Mouse (Mus musculus) gastrocnemius, postnatal 25 days (tissue): ENCODE data around the gene Oprd1. TPM values are rescaled to one million over a fixed set of nuclear protein-coding genes. Genes with fewer than 3 reads are reported as not detected.

Source experiments
- DNase-seq: peaks from one replicate; pipeline ENCODE4 v3.0.0; 2022
- long read RNA-seq, 2 experiments: library from polyadenylated mRNA; stranded (forward); transcript quantifications; one replicate each; pipeline ENCODE4 v2.0.0; 2021
- total RNA-seq, 2 experiments: library from RNA; stranded (reverse); gene quantifications; 1 replicate in 1 of 2; 2 replicates in 1 of 2; pipeline ENCODE4 v1.2.3; 2021

The Oprd1 gene
- not detected for total RNA-seq
- long read RNA-seq, experiment 1, result 0 reads
- long read RNA-seq, experiment 2, result 0 reads

GRCm38 (mm10) chr4:132144080-132144841 is at the start of gene Oprd1:
TSS of gene Oprd1 (minus strand) at chr4:132144486.
- DNase-seq, result no peak

- no peak for DNase-seq
These were observed 43.6 kb upstream of the Oprd1 start for GRCm38 (mm10) chr4:132187826-132188401.

- DNase-seq, result no peak
These were observed 38.9 kb upstream of the Oprd1 start for GRCm38 (mm10) chr4:132183162-132183561.

DNA sequence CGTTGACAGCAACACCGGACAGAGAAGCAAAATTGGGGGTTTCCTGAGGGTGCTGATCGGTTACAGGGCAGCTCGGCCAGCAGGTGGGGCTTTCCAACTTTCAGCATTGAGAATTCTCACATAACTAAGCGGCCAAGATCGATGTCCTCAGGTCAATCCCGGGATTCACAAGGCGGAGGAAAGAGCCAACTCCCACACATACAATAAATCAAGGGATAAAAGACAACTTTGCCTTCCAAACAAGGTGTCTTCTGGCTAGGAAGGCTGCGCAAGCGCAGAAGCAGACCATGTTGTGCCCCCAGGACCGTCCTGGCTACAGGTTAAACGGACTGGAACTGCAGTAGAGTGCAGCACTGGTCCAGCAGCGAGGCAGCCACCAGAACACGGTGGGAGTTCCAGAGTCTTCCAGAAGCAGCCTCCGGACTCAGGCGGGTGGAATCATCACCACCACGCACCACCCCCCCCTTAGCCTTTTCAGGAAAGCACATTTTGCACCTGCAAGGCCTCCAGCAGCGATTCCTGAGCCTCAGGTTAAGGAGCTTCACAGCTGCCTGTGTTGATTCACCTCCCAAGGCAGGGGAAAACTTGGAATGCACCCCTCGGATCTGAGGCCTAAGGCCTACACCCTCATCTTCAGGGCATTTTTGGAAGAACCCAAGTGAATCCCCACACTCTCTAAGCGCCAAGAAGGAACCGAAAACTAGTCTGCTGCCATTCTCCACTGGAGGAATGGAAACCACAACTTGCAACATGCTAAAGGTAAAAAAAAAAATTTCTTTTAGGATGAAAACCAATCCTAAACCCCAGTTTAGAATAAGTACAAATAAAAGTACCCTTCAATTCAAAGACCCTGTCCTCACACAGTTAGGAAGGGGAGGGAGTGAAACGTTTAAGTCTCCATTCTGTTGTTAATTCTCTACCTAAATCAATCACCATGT is 37.7 kb upstream of the Oprd1 start:
- no peak for DNase-seq

DNA sequence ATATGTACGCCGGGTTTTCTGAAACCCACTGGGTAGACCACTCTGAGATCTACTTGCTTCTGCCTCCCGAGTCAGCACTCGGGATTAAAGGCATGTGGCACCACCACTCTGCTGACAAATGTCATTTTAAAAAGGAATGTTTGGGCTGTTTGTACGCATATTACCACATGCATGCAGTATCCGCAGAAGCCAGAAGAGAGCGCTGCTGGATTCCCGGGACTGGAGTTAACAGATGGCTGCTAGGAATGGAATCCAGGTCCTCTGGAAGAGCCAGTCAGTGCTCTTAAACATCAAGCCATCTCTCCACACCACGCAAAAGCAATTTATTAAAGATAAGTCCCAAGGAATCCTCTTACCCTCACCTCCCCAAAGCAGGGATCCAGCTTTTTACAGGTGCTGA is 36.4 kb upstream of the Oprd1 start:
- DNase-seq, result no peak

- DNase-seq, result no peak
These were observed 34.4 kb upstream of the Oprd1 start for GRCm38 (mm10) chr4:132178630-132179059.

GRCm38 (mm10) chr4:132176474-132176873 is 32.2 kb upstream of the Oprd1 start:
- DNase-seq, result no peak

- DNase-seq, result no peak
These were observed 26.6 kb upstream of the Oprd1 start for GRCm38 (mm10) chr4:132170891-132171290.

- DNase-seq, result no peak
These were observed 25.5 kb upstream of the Oprd1 start for GRCm38 (mm10) chr4:132169761-132170160.

DNA sequence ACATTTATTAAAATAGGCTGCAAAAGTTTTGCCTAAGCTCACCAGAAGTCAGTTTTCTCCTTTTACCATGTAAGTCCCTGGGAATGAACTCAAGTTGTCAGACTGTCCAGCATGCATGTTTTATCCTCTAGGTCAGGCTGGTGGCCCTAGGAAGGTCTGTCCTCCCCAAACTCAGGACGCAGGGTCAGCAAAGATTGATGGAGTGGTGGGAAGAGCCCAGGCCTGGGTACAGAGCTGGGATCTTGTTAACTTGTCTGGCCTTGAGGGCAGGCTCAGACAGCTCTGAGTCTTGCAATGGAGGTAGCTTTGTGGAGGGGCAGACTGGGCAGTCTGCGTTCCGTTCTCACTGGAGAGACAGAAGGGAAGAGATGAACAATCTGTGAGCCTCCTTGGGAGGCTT is 25.0 kb upstream of the Oprd1 start:
- no peak for DNase-seq

GRCm38 (mm10) chr4:132167436-132167835 is 23.1 kb upstream of the Oprd1 start:
- no peak for DNase-seq

- no peak for DNase-seq
These were observed 22.3 kb upstream of the Oprd1 start for GRCm38 (mm10) chr4:132166350-132167290.

GRCm38 (mm10) chr4:132165691-132166090 is 21.4 kb upstream of the Oprd1 start:
- DNase-seq, result no peak

DNA sequence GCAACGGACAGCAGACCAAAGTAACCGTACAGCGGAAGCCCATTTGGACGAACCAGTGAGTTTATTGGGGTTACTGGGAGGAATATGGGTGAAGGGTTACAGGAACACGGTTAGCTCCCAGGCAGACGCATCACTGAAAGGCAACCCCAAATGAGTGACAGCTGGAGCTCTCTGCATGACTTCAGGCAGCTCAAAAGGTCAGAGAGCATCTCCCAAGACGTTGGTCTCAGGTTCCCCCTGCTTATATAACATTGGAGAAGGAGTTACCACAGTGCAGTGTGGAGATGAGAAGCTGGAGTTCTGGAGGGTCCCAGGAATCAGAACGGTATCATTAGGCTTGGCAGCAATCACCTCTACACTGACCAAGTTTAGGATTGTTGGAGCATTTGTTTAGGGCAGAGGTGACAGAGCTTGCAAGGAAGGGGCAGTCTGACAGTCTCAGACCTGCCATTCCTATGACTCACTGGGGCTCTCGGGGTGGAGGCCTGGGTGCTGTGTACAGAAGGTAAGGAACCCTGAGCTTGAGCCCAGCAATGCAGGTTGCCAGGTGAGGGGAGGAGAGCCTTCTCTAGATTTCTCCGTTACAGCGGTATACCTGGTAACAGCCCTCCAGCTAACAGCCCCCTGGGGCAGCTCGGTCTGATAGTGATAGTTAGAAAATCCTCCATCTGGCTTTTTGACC is 12.8 kb upstream of the Oprd1 start:
- no peak for DNase-seq

DNA sequence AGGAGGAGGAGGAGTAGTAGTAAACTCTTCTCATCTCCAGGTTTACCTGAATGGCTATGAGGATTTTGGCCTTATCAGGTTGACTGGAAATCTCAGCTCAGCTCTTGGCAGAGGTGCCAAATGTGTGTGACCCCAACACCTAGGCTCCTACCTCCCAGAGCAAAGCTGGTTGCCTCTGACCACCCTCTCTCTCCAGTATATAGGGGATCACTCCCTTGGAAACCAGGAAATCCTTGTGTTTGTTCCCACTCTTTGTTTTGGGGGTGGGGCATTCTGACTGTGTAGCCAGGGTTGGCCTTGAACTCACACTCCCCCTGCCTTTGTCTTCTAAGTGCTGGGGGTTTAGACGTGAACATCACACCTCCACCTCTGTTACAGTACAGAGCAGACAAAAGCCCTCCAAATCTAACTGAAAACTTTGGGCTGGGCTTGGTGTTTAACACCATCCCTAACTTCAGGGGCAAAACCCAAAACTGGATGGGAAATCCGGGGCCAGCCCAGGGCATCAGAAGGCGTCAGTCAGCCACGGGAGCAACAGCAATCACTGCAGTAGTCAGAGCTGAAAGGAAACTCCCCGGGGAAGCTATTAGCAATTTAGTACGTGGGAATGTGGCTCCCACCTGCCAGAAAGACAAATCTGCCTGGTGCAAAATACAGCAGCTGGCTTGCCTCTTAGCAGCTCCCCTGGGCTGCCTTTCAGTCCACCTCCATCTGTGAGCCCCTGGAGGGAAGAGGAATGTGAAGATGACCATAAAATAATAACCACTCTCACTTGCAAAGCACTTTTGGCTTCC is 10.8 kb upstream of the Oprd1 start:
- no peak for DNase-seq

DNA sequence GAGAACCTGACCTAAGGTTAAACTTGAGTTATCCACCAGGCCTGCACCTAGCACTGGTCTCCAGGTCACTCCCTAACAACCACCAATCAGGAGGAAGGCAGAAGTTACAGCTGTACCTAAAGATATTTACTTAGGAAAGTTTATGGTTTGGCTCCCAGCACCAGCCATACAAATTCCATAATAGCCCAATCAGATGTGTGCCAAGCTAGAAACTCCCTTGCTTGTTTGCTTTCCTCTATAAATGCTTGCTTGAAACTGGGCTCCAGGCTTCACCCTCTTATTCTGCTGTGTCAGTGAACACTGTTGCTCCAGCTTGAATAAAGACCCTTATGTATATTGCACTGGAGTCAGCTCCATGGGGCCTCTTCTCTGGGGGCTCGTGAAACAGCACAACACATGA is 7.4 kb upstream of the Oprd1 start:
- no peak for DNase-seq

DNA sequence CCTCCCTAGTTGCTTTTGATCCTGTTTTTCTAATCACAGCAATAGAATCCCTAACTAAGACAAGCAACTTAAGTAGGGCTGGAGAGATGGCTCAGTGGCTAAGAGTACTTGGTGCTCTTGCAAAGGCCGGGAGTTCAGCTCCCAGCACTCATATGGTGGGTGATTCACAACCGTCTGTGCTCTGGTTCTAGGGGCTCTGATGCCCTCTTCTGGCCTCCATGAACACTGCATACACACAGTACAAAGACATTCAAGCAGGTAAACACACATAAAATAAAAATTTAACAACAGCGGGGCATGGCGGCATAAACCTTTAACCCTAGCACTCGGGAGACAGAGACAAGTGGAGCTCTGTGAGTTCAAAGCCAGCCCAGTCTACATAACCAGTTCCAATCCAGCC is 1.9 kb upstream of the Oprd1 start:
- no peak for DNase-seq

DNA sequence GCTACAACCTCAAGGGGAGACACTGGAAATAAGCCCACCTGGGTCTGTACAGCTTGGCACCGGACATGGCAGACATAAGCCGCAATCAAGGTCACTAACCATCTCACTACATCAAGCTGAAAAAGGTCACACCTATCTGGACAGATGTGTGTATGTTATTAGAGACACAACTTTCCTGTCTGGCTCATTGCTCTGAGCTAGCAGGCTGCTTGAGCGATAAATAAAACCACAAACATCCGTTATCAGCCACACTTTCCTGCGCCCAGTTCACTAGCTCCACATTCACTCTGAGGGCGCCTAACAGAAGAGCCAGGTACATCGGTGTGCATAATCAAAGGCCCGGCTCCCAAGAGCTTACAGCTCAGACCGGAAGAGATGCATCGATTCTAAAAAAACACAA is 806 bp upstream of the Oprd1 start:
- no peak for DNase-seq

DNA sequence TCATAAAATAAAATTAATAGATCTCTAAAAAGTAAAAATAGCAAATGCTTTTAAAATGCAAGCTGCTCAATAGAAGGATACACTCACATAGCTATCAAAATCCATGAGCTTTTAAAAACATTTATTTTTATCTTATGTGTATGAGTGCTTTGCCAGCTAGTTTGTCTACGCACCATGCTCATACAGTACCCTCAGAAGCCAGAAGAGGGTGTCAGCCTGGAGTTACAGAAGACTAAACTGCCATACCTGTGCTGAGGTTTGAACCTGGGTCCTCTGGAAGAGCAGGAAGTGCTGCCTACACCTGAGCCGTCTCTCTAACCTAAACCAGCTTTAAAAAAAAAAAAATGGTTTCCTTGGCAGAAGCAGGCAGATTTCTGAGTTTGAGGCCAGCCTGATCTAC is 5.6 kb downstream of the Oprd1 start:
- no peak for DNase-seq

DNA sequence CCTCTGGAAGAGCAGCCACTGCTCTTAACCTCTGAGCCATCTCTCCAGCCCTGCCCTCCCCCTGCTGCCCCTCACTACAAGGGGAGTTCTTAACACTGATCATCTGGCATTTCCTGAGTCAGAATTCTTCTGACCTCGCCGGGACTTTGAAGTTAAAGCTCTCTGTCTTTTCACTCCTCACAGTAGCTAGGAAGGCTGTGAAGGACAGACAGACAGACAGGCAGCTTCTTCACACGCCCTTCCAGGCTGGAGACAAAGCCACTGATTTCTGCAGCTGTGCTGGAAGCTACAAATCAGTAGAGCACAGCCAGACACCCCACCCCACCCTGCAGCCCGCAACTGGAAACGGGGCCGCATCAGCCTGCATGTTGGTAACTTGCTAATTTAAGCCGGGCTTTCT is 7.3 kb downstream of the Oprd1 start:
- no peak for DNase-seq
